Mouse (Mus musculus) left cerebral cortex, adult 8-10 months (tissue): ENCODE data around the gene Chd9. TPM values are rescaled to one million over a fixed set of nuclear protein-coding genes. Genes with fewer than 3 reads are reported as not detected.
A peak's percentile ranks its signal among the peaks of the same experiment; 100 is the strongest.

Experiments
- DNase-seq, 2 experiments: peaks; one replicate each; pipeline ENCODE4 v3.0.0; 2022; ENCODE audit warnings: low spot score in 2 of 2
- total RNA-seq, 4 experiments: library from RNA; stranded (reverse); gene quantifications; 2 replicates each; pipeline ENCODE4 v1.2.4; 2022

Chd9 gene
- total RNA-seq, 4 experiments from 2014 or later: 169 to 194 (median 186) TPM

DNA sequence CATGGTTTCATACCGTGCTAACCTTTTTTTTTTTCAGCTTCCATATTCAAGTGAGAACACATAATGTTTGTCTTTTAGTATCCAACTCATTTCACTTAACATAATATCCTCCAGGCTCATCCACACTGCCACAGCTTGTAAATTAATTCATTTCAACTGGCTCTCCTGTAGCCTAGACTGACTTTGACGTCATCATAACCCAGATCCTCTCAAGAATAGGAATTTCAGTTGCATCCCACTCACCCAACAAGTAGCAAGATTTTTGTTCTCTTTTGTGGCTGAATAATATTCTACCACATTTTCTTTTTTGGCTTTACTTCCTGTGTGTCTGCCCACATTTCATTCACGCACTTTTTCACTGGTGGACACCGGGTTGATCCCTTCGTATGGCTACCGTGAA lies 9.3 kb downstream of the Chd9 start:
- DNase-seq: no peak

DNA sequence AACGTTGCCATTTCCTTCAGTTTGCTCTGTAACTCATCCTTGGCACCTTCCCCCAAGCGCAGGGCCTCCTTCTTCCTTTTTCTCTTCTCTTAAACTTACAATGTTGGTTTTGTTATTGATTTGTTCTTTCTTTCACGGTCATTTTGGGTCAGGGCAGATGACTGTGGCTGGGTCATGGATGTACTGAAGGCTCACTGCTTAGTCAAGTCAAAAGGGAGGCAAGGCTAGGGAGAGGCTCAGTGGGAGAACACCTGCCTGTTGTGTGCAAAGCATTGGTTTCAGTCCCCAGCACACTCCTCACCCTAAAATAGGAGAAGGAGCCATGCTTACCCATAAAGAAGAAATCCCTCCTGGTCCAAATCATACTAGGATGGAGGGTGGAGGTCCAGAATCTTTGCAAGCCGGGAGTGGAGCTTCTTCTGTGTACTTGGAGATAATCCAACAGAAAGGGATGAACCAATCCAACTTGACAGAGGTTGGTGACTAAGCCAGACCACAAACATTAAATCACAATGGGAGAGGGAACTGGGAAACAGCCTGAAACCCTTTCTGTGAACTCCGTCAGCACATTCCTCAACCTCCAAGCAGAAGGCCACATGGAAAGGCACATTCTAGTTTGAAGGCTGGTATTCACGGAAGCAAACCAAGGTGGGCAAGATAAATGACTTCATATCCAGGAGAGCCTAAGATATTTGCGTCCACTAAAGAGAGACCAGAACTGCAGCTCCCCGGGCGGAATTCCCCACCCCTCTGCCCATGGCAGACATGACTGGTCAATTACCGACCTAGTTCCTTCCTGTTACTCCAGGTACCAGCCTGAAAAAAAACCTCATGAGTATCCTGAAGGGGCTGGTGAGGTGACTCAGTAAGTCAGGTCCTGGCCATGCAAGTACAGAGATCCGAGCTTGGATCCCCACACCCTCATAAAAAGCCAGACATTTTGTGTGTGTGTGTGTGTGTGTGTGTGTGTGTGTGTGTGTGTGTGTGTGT lies 11.9 kb downstream of the Chd9 start:
- DNase-seq: no peak

DNA sequence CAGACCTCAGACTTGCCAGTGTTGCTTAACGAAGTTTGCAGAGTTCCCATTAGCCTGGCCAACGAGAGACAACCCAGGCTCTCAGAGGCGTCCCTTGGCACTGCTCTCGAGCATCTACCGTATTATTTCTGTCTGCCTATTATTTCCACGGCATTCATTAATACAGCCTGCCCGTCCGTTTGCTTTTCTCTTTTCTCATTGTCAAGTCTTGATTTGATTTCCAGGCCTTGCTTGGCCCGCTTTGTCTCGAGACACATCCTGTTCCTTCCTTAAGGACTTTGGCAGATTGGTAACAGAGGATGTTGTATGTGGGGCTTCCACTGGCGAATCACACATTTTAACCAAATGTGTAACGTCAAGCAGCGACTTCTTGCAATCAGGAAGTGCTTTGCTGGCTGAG lies 13.2 kb downstream of the Chd9 start:
- no peak for DNase-seq

DNA sequence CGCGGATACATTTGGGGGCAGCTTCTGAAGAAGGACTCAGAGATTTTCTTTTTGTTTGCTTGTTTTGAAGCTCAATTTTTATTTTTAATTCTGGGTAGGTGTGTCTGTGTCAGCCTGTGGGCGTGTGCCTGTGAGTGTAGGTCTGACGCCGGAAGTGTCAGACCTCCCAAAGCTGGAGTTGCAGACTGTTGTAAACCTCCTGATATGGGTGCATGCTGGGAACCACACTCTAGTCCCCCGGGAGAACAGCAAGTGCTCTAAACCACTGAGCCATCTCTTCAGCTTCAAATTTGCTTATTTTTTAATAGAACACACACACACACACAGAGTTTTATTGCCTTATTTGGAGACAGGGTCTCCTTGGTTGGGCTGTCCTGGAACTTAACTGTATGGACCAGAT lies 15.0 kb downstream of the Chd9 start:
- no peak for DNase-seq

DNA sequence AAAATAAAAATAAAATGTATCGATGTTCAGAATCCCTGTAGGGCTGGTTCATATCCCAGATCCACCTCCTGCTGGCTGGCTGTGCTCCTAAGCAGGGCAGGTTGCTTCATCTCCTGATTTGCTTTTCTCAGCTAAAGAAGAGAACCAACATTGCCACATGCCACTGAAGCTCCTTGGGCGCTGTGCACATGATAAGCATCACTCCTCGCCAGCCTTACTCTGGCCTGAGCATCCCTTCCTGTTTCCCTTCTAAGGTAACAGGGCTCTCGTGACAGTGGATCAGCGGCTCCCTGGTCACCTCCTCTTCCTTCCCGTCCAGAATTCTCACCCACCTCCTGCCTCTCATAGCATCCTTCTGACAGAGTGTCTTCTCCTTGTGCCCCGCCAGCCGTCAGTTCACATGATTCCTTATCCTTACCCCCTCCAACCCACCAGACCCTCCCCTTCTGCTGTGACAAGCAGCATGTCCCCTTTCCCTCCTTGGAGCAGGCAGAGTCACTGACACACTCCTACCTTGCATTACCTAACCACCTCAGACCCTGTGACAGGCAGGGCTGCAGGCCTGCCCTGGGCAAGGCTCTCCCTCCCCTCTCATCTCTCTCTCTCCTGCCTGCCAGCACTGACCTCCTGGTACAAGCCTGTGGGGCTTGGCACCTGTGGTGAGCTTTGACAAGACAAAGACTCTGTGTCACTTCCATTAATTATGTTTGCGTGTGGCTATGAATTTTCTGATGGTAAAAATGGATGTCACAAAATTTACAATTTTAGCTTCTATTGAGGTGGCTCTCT lies 16.2 kb downstream of the Chd9 start:
- no peak for DNase-seq

DNA sequence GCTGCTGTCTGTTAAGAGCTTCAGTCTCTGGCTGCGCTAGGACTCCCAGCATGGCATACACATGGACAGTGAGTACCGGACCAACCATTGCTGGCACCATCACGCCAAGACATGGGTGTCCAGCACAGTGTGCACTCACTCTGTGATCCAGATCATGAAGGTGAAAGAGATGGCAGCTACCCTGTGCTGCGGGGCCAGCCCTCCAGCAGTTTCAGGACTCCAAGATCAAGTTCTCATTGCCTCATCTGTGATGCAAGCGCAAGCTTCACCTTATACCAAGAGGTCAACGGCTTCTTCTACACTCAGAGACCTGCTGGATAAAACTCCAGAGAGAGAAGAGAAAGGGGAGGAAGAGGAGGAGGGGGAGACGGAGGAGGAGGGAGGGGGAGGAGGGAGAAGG lies 19.8 kb downstream of the Chd9 start:
- DNase-seq: no peak

DNA sequence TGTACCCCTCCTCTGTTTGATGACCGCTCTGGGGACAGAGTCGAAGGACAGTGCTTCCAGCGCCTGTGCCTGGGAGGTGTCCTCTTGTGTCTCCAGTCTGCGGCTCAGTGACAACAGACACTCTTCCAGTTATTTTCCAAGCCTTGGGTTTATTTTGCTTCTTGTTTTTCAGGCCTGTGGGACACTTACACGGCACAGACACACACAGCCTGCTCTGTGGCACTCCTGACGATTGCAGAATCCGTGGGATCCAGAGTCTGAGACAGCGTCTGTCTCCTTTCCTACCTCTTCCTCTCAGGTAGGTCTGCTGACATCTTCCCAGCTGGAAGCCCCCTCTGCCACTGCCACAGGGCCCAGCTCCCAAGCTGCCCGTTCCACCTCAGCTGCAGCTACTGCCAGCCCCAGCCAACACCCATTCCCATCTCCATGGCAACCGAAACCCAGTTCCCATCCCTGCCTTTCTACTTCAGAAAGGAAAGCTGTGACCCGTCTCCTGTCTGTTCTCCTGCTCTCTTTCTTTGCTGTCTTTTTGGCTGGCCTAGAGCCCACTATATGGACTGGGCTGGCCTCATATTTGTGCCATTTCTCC lies 21.4 kb downstream of the Chd9 start:
- peak in 1 of 2 experiments; percentile 66 for DNase-seq

DNA sequence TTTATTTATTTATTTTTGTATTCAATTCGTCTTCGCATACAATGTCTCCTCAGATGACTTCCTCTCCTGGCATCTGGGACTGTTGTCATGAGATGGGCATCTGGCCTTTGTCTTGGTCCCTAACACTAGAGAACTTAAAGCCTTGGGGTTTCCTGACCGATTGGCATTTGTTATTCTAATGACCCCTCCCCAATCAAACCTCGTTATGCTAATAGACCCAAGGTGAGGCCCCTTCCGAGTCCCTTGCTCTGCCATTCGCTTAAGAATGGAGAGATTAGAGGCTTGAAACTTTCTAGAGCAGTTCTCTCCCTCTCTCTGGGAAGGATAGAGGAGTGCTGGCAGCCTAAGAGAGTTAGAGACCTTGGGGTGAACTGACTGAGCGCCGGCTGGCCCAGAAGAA lies 23.4 kb downstream of the Chd9 start:
- DNase-seq: no peak

DNA sequence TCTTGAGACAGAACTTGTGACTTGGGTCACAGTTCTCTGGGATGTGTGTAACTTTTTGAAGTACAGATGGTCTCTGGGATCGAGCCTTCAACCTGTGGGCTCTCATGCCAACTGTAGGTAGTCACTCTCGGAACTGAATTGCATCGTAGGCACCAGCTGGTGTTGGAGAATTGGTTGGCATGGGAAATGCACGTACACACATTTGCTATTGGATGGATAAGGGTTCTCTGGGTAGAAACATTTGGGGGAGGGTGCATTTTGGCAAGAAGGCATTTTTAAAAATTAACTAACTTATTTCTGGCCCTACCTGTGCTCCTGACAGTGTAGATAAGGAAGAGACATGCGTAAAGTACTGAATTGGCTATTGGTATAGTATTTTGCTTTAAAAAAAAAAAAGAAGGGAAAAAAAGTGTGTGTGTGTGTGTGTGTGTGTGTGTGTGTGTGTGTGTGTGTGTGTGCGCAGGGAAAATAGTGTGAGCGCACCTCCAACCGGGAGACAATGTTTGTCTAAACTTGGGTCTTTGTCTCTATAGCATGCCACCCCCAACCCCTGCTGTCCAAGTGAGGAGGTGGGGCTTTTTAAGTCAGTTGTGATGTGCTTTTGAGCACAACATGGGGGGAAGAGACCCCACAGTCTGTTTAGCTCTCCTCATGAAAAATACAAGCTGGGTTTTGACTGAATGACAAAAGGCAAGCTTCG lies 26.0 kb downstream of the Chd9 start:
- DNase-seq: no peak

DNA sequence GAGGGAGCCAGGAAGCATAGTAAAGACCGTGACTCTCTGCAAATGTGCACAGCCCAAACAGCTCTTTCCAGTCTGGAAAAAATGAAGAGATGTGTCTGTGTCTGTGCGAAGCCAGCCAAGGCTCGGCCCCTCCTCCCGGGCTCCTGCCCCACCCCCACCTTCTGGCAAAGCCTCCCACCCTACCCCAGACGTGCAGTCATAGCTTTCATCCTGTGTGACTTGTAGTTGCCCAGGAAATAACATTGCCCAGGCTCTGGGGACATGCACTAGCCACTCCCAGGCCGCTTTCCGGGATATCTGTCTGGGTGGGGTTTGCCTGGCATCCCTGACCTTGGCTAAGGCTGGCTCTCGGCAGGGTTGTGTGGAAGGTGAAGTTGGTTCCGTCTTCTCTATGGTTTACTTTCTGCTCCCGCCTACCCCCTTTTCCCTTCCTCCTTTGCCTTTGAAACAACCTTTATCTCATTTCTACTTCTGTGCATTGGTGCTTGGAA lies 26.6 kb downstream of the Chd9 start:
- no peak for DNase-seq

DNA sequence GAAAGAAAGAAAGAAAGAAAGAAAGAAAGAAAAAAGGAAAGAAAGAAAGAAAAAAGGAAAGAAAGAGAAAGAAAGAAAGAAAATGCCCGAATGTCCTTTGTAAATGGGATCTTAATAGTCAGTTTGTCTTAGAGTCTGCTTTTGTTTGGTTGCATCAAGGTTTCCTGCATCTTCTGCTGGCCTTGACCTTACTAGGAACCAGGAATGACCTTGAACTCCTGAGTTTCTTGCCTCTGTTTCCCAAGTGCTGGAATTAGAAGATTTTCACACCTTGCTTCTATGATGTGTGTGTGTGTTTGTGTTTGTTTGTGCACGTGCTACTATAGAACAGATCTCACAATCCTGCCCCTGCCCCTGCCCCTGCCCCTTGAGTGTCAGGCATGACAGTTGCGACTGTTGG lies 28.0 kb downstream of the Chd9 start:
- DNase-seq: no peak

DNA sequence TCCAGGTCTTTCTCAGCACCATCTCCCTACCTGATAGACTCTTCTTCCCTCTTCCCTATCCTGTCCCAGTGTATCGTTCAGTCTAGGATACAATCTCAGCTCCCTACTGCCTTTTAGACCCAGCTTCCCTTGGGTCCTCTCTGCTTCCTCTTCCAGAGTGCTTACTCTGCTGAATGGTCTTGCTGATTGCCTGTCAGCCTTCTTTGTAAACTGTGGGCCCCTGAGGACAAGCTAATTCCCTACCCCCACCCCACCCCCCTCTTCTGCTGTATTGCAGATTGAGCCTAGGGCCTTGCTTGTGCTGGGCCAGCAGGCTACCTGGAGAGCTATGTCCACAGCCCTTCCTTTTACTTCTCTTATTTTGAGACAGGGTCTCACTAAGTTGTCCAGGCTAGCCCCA lies 28.8 kb downstream of the Chd9 start:
- DNase-seq: no peak

DNA sequence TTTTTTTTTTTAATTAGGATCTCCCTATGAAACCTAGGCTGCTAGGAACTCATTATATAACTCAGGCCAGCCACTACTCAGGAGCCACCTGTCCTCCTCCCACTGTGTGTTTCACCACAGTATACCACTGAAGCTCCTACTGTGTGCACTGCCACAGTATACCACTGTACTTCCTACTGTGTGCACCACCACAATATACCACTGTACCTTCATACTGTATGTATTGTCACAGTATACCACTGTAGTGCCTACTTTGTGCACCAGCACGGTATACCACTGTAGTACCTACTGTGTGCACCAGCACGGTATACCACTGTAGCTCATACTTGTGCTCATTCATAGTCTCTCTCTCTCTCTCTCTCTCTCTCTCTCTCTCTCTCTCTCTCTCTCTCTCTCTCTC lies 29.9 kb downstream of the Chd9 start:
- no peak for DNase-seq

DNA sequence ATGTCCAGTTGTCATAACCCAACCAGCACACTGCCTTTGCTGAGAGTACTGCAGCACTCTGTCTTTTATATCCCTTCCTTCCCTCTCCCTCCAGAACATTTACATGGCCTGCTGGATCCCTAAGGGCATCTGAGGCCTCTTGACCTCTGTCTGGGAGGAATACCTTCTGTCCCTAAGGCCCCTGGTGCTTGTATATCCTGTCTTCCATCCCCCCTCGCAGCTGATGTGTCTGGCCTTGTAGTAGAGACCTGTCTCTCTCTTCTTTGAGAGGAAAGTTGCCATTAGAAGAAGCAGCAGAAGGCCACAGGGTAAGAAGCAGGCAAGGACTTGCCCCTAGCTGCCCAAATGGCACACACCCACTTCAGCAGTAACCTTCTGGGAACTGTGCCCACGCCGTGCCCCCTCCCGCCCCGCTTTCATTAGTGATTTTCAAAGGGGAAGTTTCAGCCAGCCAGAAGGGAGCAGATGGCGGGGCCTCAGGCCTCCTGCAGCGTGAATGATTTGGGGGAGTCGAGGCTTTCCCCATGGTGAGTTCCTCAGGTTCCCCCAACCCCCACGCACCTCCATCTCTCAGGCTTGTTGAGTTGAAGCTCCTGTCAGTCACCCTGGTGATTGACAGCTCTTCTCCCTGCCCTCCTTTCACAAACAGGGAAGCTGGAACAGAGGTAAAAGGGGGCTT lies 33.3 kb downstream of the Chd9 start:
- peak in 1 of 2 experiments; percentile 48 for DNase-seq

DNA sequence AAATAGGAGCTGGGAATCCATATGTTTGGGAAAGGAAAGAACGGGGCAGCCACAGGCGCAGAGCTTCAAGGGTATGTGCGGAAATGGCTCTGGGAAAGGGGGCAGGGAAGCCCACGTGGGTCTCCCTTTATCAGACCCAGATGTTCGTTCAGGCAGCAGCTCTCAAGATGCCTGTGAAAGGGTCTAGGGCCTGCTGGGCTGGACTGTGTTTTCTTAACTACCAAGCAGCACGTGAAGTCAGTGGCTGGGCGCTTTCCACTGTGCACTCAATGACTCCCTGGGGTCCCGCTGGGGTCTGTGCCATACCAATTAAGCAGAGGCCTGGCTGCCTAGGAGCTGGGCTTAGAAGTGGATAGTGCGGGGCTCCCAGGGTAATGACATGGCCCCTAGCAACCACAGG lies 33.9 kb downstream of the Chd9 start:
- no peak for DNase-seq

DNA sequence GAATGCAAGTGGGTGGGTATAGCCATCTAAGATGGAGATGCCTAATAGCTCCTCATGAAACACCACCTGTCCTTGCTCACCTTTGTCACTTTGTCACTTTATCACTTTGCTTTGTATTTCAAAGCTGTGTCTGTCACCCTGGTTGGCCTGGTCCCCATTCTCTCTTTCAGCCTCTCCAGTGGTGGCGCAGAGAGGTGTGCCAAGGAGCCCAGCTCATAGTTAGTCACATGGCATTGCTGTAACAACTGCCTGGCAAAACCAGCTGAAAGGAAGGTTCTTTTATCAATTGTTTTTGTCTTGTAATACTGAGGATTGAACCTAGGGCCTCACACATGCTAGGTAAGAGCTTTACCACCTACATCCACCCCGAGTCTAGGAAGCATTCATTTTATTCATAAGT lies 38.9 kb downstream of the Chd9 start:
- DNase-seq: no peak

DNA sequence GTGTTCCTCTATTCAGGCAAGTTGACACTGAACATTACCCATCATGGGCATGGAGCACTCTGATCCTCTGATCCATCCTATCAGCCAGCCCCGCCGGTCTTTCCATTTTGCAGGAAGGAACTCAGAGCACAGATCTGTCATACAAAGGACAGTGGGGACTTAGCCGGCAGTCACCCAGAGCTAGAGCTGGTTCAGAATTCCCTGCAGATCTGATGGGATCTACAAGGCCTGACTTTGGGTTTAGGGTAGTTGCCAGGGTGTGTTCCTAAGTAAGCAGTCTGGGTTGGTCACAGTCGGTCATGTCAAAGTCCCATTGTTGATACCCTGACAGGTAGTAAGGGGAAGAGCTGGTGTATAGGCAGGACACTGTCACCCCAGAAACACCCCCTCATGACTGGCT lies 39.8 kb downstream of the Chd9 start:
- no peak for DNase-seq

DNA sequence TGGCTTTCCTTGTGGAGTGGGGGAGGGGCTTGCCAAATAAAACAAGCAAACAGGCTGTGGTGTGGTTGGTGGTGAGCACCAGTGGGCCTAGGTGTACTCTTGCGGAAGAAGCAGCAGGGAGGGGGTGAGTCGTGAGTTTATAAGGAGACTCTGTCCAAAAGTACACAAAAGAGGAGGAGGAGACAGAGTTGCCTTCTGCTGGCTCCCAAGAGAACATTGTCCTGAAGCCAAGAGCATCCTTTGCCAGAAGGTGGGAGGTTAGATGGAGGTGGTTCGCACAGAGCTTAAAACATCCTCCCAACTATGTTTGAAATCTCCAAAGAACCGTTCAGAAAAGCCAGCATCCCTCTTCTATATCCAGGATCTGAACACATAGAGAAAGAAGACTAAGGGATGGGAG lies 40.2 kb downstream of the Chd9 start:
- DNase-seq: peak; percentile 24 to 88

DNA sequence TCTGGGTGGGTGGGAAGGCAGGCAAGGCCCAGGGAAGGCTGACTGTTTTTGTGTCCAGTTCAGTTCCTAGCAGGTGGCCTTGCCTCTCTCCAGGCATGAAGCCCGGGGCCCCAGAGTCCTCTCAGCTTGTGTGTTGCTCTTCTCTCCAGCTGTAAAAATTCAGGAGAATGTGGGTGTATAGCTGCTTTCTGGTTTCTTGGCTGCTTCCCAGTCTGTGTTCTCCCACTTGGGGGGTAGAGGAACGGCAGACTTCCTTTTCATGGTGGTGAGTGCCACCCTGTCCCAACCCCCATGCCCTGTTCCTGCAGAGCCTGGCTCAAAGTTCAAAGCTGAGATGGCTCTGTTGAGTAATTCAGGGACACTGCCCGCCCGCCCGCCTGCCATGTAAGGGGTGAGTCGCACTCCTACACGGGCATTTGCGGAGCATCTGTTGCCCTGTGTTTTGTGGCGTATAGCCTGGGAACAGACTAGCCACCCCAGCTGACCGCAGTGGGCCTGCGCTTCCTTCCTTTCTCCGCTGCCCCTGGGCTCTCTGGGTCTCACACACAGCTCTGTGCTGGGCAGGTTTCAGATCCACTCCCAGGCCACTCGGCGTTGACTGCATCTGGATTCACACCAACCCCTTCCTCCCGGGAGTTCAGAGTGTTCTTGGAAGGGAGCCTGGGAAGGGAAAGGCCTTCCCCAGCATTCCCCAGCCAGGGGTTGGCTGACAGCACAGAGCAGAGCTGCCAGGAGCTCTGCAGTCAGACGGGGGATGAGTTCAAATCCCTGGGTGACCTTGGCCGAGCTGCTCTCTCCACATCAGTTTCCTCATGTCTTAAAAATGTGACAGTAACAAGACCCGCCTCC lies 41.1 kb downstream of the Chd9 start:
- DNase-seq: peak; percentile 54 to 79
